Mouse (Mus musculus) bone marrow macrophage, adult 2 months (primary cell): ENCODE data around the gene Atrip. TPM values are rescaled to one million over a fixed set of nuclear protein-coding genes. Genes with fewer than 3 reads are reported as not detected.

Source experiments
- H3K27ac ChIP-seq: 2 replicates; pipeline ENCODE4 v1.5.1; 2012; ENCODE audit warnings: low read depth, low read length; ENCODE audit not compliant: insufficient read depth
- H3K4me1 ChIP-seq: 2 replicates; pipeline ENCODE4 v1.6.1; 2012; ENCODE audit warnings: low read length; ENCODE audit not compliant: control insufficient read depth, insufficient read depth
- H3K4me3 ChIP-seq: 2 replicates; pipeline ENCODE4 v1.5.1; 2012; ENCODE audit warnings: mild to moderate bottlenecking, low read length, moderate library complexity; ENCODE audit not compliant: insufficient read depth
- CTCF ChIP-seq: IDR thresholded peaks from 2 replicates; pipeline ENCODE4 v1.5.1; 2012; ENCODE audit warnings: low read depth, mild to moderate bottlenecking, low read length, moderate library complexity
- POLR2A ChIP-seq: IDR thresholded peaks from 2 replicates; pipeline ENCODE4 v1.6.1; 2012; ENCODE audit warnings: mild to moderate bottlenecking, low read depth, low read length, borderline replicate concordance
- polyA plus RNA-seq: library from polyadenylated mRNA; stranded (reverse); fragments of >200 nt; gene quantifications from 2 replicates; pipeline ENCODE4 v1.2.4, GENCODE M21; 2012; ENCODE audit not compliant: missing spikeins, insufficient read depth, insufficient read length

Gene Atrip
- polyA plus RNA-seq, 1 experiment: 9.9 TPM

DNA sequence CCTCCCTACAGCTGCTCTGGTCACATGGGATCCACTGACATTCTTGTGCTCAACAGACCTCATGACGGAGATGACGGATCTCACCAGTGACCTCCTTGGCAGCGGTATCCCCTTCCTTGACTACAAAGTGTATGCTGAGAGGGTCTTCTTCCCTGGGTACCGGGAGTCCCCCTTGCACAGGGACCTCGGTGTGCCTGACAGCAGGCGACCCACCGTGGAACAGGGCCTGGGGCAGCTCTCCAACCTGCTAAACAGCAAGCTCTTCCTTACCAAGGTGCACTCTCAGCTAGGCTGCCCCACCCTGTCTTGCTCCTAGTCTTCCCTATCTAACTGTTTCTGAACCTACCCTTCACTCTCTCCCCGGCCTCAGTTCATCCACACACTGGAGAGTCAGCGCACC is 37.7 kb upstream of the Atrip start:
- no peak for TF ChIP-seq CTCF
- no peak for TF ChIP-seq POLR2A
- H3K4me1 ChIP-seq: 0 out of 2 replicates have a peak, but pooled peaks cover 4% of the 10 kb centered on the region
- H3K27ac ChIP-seq: no peak overlapping the region
- no peak overlapping the region for H3K4me3 ChIP-seq

DNA sequence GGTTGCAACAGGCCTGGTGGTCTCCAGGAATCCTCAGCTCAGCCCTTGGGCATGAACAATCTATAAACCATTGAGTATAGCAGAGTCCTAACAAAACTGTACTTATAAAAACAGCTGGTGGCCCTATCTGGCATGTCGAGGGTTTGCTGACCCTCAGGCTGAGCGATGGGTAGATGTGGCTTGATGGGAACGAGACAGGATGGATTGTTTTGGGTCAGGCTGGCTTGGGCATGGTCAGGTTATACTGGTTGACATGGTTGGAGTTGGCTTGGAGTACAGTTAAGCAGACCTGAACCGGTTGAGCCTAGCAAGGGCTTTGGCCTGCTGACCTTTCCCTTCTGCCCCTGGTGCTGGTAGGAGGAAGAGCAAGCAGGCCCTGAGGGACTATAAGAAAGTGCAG is 37.2 kb upstream of the Atrip start:
- no peak overlapping the region for H3K4me3 ChIP-seq
- no peak overlapping the region for H3K27ac ChIP-seq
- 0 out of 2 replicates have a peak, but pooled peaks cover 4% of the 10 kb centered on the region for H3K4me1 ChIP-seq
- TF ChIP-seq CTCF: no peak
- TF ChIP-seq POLR2A: no peak

DNA sequence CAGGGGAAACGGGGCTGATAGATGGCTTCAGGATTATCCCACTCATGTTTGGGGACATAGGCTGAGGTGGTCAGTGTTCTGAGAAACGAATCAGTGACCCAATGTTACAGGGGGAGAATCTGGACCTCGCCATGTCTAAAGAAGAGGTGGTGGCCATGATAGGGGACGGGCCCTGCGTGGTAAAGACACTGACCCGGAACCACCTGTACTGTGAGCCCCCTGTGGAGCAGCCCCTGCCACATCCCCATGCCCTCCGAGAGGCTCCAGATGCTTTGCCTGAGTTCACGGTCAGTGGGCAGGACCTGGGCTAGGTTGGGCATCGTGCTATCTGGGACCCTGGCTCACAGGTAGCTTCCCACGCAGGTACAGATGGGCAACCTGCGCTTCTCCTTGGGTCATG is 36.3 kb upstream of the Atrip start:
- TF ChIP-seq POLR2A: no peak
- TF ChIP-seq CTCF: no peak
- H3K27ac ChIP-seq: no peak overlapping the region
- peaks cover 7% of the 10 kb centered on the region; the same call in 1 of the 2 replicates for H3K4me1 ChIP-seq
- no peak overlapping the region for H3K4me3 ChIP-seq

DNA sequence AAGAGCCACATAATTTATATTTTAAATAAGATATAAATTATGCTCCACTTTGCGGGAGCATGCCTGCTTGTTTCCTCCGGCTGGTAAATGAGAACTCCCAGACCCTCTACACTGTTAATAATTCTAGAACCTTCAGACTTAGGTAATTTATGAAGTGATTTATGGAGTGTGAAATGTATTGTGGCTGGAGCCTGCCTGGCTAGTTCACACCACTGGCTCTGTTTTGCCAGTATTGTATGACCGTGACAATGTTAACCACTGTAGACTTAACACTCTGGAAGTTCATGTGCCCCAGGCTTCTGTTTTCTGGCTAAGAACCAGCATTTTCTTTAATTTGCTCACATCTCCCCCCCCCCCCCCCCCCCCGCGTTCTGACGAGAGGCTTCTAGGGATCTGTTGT is 33.4 kb upstream of the Atrip start:
- Histone ChIP-seq H3K4me1 (peaks cover 3% of the 10 kb centered on the region; the same call in 1 of the 2 replicates), H3K4me3 (no peak overlapping the region), H3K27ac (no peak overlapping the region)
- TF ChIP-seq POLR2A: no peak
- TF ChIP-seq CTCF: no peak

DNA sequence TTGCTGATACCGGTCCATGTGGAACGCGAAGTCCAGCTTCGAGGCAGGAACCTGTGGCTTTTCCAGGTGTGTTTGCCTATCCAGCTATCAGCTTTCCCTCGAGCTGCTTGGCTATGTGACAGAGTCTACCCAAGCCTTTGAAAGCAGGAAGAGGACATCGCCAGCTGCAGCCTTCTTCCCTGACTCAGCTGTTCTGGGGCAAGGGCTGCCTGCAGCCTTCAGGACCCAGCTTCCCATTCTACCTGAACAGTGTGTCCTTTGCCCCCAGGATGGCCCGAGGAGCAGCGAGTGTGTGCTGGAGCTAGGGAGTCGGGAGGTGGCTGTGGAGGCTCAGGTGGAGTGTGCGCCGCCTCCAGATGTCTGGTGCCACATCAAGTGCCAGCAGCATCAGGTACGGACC is 31.7 kb upstream of the Atrip start:
- Histone ChIP-seq H3K27ac (no peak overlapping the region), H3K4me3 (no peak overlapping the region), H3K4me1 (peaks cover 3% of the 10 kb centered on the region; the same call in 1 of the 2 replicates)
- TF ChIP-seq POLR2A (no peak), CTCF (no peak)

DNA sequence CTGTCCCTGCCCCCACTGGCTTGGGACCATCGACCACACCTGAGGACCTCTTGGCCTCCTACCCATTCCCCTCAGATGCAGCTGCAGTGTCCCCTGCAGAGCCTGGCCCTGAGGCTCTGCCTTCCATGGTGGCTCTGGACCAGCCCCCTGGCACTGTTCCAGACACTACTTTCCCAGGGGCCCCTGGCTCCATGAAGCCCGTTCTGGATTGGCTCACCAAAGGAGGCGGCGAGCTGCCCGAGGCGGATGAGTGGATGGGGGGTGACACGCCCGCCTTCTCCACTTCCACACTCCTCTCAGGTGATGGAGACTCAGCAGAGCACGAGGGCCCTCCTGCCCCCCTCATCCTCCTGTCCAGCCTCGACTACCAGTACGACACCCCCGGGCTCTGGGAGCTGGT is 31.1 kb upstream of the Atrip start:
- no peak for TF ChIP-seq CTCF
- TF ChIP-seq POLR2A: no peak
- H3K4me3 ChIP-seq: no peak overlapping the region
- no peak overlapping the region for H3K27ac ChIP-seq

DNA sequence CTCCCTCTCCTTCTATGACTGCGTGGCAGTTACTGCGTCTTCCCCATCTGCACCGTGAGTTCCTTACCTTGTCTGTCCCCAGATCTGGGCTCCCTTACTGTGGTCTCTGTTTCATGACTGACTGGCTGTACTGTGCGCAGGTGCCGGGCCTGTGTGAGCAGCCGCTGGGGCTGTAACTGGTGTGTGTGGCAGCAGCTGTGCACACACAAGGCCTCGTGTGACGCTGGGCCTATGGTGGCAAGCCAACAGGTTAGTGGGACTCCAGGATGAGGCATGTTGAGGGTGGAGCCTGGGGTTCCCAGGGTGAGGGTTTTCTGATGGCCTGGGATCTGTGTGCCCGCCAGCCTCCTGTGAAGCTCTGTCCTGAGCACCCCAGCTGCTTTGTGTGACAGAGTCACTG is 30.2 kb upstream of the Atrip start:
- H3K4me3 ChIP-seq: no peak overlapping the region

More for the DNA sequence above, 31.1 kb upstream of the Atrip start:
- H3K4me1 ChIP-seq: peaks cover 3% of the 10 kb centered on the region; the same call in 1 of the 2 replicates

DNA sequence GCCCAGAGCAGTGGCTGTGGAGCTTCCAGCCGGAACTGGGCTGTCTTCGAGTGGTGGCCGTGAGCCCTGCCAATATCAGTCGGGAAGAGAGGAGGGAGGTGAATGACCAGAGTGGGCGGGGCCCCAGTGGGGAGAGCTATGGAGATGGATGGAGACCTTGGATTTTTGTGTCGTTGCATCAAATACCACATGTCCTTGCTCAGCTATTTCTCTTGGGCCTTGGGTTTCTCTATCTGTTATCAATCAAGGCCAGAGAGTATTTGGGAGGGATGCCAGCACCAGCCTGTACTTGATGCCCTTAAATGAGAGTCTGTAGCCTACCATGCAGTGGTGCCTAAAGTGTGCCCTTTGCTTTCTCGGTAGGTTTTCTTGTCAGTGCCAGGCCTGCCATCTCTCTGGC is 29.3 kb upstream of the Atrip start:
- H3K27ac ChIP-seq: no peak overlapping the region
- H3K4me1 ChIP-seq: peaks cover 3% of the 10 kb centered on the region; the same call in 1 of the 2 replicates
- no peak for TF ChIP-seq CTCF
- no peak for TF ChIP-seq POLR2A
- no peak overlapping the region for H3K4me3 ChIP-seq

More for the DNA sequence above, 30.2 kb upstream of the Atrip start:
- Histone ChIP-seq H3K4me1 (peaks cover 3% of the 10 kb centered on the region; the same call in 1 of the 2 replicates), H3K27ac (no peak overlapping the region)
- TF ChIP-seq POLR2A: no peak
- no peak for TF ChIP-seq CTCF

DNA sequence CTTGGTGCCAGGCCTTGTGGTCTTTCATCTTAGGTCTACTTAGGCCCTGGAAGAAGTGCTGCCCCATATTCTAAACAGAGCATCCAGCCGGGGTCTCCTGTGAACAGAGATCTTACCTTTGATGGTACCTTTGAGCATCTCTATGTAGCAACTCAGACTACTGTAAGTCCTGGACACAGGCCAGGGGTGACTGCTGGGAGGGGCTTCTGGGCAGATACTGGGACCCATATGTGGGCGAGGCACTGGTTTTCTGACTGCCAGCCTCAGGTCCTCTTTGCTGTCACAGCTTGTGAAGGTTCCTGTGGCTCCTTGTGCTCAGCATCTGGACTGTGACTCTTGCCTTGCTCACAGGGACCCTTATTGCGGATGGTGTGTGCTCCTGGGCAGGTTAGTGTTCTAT is 28.6 kb upstream of the Atrip start:
- TF ChIP-seq POLR2A (no peak), CTCF (no peak)
- no peak overlapping the region for H3K27ac ChIP-seq

DNA sequence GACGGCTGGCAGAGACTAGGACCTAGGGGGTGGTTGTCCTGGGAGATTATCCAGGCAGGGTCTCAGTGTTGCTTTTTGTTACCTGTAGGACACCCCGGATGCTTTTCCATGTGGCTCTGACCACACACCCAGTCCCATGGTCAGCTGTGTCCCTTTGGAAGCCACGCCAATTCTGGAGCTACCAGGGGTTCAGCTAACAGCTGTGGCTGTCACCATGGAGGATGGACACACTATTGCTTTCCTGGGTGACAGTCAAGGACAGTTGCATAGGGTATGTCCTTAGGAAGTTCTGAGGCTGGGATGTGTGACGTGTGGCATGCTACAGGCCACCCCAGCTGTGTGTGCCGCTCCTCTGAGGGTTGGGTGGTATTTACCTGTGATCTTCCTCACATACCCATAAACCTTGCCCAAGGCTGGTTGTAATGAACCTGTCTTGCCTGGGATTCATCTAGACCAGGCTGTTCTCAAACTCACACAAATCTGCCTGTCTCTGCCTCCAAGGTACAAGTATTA is 28.1 kb upstream of the Atrip start:
- H3K4me1 ChIP-seq: peaks cover 6% of the 10 kb centered on the region; the same call in 1 of the 2 replicates
- TF ChIP-seq POLR2A (no peak), CTCF (no peak)
- H3K27ac ChIP-seq: no peak overlapping the region
- H3K4me3 ChIP-seq: no peak overlapping the region

More for the DNA sequence above, 28.6 kb upstream of the Atrip start:
- Histone ChIP-seq H3K4me3 (no peak overlapping the region), H3K4me1 (peaks cover 6% of the 10 kb centered on the region; the same call in 1 of the 2 replicates)
